Mouse (Mus musculus) hematopoietic stem cell, adult 5-6 weeks (primary cell): ENCODE results near the gene Edaradd. TPM values are rescaled to one million over a fixed set of nuclear protein-coding genes. Genes with fewer than 3 reads are reported as not detected.
"Not testable (repeated sequence)": the region's sequence is repeated elsewhere in the genome, so short reads cannot be mapped to it uniquely, and the experiment has no call there.

ENCODE experiments used
- ATAC-seq, 2 experiments: fragments of 125-278 bp in 1 of 2; replicated peaks in 1 of 2; 2 replicates each; pipeline ENCODE4 v1.8.0; 2016 to 2017; ENCODE audit warnings: inconsistent platforms in 2 of 2, mild to moderate bottlenecking in 2 of 2, moderate number of reproducible peaks in 2 of 2, low read depth in 1 of 2, moderate TSS enrichment in 1 of 2; ENCODE audit not compliant: low FRiP score in 2 of 2, poor library complexity in 2 of 2, severe bottlenecking in 2 of 2, insufficient read depth in 1 of 2, low TSS enrichment in 1 of 2
- total RNA-seq: library from RNA; stranded (forward); fragments of 172-1452, 232-1000 nt; gene quantifications from 2 replicates; pipeline ENCODE4 v1.2.3, GENCODE M21; 2017

The Edaradd gene
- total RNA-seq, 1 experiment from 2014 or later = 0.45 TPM

DNA sequence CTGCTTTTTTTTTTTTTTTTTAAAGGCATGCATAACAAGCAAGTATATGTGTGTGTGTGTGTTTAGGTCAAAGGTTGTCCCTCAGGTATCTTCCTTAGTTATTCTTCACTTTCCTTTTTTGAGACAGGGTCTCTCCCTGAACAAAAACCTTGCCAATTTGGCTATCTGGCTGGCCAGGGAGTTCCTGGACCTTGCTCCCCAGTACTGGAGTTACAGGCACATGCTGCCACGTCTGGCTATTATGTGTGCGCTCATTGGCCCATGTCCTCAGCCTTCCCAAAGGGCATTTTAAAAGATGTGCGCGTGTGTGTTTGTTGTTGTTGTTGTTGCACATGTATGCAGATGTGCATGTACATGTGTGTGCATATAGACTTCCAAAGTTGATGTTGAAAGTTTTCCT lies 43.4 kb downstream of the Edaradd start:
- no peak for ATAC-seq

DNA sequence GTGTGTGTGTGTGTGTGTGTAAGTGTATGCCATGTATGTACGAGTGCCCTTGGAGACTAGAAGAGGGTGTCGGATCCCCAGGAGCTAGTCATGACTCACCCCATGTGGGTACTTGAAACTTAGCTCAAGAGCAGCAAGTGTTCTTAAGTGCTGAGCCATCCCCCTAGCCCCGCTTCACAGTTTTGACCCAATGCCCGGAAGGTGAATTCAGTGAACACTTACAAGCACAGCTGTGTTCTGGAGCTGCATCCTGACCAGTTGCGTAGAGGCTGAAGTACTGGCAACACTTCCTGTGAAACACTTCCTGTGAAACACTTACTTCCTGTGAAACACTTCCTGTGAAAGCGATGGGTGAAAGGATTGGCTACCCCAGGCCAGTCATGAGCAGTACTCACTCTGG lies 45.0 kb downstream of the Edaradd start:
- peak in 1 of 2 experiments; percentile 54; a peak in 1 of 4 replicates for ATAC-seq

DNA sequence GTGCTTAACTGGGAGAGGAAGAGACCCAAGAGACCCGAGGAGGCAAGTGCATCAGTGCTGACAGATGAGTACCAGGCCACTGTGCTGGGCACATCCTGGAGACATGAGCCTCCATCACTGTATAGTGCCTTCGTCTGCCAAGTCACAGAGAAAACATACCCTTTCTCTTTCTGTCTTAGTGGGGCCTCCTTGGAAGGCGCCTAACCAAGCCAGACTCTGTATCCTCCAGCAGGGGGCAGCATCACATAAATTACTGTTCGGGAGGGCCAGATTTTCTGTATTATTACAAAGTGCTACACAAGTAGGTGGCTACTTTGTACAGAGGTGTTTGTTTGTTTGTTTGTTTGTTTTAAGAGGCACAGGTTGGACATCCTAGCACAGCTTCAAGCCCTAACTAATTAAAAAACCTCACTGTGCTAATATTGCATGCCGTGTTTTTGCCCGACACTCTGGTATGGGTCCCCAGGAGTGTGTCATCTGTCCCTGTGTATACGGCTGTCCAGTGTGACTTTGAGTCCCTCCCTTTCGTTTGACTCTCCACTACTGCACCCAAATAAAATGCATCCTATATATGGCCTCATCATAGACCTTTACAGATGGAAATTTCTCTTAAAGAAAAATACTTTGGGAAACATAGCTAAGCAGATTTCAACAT lies 46.4 kb downstream of the Edaradd start:
- ATAC-seq = peak; percentile 81 to 92

- ATAC-seq = peak; percentile 89 to 94
Measured at GRCm38 (mm10) chr13:12468488-12468887, 51.8 kb downstream of the Edaradd start.

GRCm38 (mm10) chr13:12464844-12465243 lies 55.4 kb downstream of the Edaradd start, which contains the start of gene Lgals8:
Gene Lgals8, minus strand, starts transcription at chr13:12464944.
- no peak for ATAC-seq

- not testable (repeated sequence) for ATAC-seq
Measured at GRCm38 (mm10) chr13:12464159-12464558, 56.1 kb downstream of the Edaradd start.

DNA sequence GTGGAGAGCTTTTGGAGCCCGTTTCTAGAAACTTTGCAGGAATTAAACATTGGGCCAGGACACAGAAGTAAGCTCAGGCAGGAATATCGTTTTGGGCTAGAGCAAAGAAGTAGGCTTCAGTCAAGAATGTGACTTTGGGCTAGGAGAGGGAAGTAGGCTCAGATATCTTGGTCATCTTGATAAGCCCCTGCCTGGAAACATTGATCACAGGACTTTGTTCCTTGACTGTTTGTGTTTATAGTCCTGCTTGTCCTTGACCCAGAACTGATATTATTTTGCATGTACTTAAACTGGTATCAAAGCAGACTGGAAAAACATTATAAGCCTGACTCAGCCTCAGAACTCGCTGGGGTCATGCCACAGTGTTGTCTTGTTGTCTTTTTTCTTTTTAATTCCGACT lies 57.6 kb downstream of the Edaradd start:
- no peak for ATAC-seq

- ATAC-seq = 0 out of 4 replicates have a peak, but pooled peaks of 1 of the 2 experiments have one; percentile 8
Measured at GRCm38 (mm10) chr13:12461730-12462119, 58.5 kb downstream of the Edaradd start.

GRCm38 (mm10) chr13:12460881-12461729 lies 59.1 kb downstream of the Edaradd start:
- ATAC-seq = peak; percentile 92 to 94

- peak; percentile 74 to 76 for ATAC-seq
Measured at GRCm38 (mm10) chr13:12460443-12460842, 59.8 kb downstream of the Edaradd start.

DNA sequence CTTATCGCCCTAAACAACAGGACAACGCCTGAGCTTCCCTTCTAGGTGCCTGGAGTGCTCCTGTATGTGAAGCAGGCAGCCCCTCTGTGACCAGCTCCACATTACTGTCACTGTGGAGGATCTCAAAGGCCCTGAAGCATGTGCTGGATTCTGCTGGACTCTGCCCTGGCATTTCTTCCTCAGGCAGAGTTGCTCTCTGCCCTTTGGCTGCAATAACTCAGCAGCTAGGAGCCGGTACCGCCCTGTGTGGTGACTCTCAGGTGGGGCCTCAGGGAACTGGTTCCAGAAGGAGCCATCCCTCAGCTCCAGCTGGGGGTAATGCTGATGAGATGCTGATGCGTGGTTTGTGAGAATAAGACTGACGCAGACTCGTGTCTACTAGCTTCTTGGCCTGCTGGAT lies 63.5 kb downstream of the Edaradd start:
- no peak for ATAC-seq

GRCm38 (mm10) chr13:12454686-12455390 lies 65.4 kb downstream of the Edaradd start:
- no peak for ATAC-seq

- ATAC-seq = no peak
Measured at GRCm38 (mm10) chr13:12453150-12453549, 67.1 kb downstream of the Edaradd start.

- ATAC-seq = no peak
Measured at GRCm38 (mm10) chr13:12442008-12442587, 78.1 kb downstream of the Edaradd start.

- no peak for ATAC-seq
Measured at GRCm38 (mm10) chr13:12440813-12441212, 79.4 kb downstream of the Edaradd start.

- ATAC-seq = no peak
Measured at GRCm38 (mm10) chr13:12439586-12439985, 80.7 kb downstream of the Edaradd start.

DNA sequence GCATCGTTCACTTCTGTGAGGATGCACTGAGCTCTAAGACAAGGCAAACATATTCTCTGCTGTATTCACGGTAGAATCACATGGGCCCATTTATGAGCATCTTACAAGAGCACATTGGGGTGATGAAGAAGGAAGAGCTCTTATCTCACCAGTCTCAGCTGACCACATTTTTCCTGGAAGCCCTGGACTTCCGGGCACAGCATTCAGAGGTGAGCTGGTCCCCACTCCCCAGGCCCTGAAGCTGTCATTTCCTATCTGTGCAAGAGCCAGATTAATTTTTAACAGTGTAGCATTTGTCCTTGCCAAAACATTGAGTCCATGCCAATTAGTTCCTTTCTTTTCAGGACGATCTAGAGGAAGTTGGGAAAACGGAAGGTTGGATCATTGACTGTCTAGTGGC lies 86.4 kb downstream of the Edaradd start:
- ATAC-seq = no peak

GRCm38 (mm10) chr13:12428556-12428955 lies 91.7 kb downstream of the Edaradd start:
- ATAC-seq = no peak
